Mouse (Mus musculus): ENCODE results near the gene Cdc42se1.

The Cdc42se1 gene

DNA sequence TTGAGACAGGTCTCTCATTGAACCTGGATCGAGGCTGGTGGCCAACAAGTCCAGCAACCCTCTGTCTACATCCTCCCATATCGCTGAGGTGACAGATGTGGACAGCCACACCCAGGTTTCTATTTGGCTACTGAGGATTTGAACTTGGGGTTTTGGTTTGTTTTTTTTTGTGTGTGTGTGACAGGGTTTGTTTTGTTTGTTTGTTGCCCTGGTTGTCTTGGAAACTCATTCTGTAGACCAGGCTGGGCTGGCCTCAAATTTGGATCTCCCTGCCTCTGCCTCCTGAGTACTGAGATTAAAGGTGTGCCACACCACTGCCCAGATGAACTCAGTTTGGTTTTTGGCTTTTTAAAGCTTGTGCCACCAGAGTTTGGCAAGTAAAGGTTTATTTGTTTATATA lies 5.5 kb upstream of the Cdc42se1 start:
- no peak for DNase-seq (ENCODE audit: low read depth, low spot score)

DNA sequence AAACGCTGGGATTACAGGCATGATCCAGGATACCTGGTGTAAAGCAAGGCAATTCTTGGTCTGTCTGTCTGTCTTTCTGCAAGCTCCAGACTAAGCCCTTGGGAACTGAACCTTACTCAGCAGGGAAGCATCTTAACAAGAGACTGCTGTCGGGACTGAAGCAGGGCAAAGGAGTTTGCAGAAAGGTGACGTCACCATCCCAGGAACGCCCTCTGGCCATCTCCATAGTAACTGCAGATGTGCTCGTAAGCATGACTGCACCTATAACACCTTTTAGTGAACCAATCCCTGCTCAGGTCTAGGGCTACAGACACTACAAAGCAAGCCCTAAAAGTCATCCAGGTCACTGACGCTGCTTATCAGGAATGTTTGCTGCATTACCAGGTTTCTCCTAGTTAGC lies 4.2 kb upstream of the Cdc42se1 start:
- no peak for DNase-seq (ENCODE audit: low read depth, low spot score)

DNA sequence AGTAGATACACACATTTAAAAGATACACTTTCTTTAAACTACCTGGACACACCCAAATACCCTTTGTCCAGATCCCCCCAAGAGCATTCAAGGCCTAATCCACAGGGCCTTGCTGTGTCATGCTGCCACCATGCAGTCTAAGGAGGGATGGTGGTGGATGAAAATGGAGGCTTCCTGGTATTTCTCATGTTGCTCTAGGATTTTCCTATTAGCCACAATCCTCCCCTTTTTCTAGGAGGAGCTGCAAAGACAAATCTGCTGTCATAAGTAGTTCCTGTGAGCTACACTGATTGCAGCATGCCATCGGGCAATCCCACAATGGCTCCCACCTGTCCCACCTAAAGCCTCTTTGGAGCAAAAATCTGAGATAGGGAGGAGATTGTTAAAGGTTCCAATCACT lies 1.3 kb upstream of the Cdc42se1 start:
- no peak for DNase-seq (ENCODE audit: low read depth, low spot score)

DNA sequence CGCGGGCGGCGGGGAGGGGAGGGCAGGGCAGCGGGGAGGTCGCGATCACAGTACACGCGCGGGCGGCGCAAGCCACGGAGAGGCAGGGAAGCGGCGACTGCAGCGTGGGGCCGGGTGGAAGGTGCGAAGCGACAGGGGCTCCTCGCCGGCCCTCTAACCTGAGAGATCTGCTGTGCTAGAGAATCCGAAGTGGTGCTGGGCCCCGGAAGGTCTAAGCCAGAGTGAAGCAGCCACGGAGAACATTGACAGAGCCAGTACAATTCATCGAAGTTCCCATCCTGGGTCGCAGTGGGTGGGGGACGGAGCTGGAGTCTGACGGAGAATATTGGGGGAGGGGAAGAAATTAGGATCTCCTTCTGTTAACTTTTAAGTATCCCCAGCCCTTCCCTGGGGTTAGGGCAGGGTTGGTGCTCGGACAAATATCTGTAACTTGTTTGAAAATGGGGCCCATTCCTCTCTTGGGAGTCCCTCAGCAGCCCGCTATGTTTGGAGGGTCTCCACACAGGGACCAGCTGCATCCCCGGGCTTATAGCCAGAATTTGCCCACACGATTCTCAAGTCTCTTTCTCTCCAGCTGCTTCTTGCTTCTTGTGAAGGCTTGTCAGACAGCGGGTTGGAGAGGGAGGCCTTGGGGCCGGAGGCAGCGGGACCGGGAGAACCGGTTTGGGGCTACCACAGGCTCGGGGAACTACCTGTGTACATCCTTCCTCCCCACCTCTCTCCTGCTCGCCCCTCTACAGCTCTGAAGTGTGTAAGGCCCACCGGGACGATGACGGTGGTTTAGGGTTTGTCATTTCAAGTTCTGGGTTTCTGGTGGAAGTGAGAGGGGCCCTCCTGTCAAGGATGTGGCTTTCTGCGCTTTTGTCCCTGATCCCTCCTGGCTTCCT lies 605 bp downstream of the Cdc42se1 start:
- no peak for DNase-seq (ENCODE audit: low read depth, low spot score)

DNA sequence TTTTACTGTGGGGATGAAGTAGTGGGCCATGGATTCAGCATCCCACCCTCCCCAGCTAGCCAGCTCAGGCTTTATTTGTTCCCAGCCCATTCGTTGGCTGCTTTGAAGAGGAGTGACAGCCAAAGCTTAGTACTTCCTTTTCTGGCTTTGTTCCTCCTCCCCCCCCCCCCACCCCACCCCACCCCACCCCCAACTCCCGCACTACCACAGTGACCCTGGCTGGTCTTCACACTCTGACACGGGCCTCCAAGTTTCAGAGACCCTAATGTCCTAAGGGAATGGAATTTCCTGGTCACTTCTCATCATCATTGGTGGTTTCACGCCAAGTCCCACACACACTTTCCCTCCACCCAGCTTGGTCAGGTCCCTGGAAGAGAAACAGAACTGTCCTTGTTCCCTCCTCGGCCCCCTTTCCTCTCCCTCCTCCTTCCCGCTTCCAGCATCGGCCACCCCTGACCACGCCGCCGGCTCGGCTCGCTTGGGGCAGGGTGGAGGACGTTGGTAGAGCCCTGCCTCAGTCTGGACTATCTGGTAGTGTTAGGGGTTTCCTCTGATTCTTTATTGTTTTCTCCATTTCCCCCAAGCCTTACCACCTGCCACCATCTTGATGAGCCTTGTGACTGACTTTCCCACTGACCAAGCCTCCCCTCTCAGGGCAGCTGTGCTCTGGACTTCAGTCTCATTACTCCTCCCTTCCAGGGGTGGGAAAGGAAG lies 1.4 kb downstream of the Cdc42se1 start:
- no peak for DNase-seq (ENCODE audit: low read depth, low spot score)

DNA sequence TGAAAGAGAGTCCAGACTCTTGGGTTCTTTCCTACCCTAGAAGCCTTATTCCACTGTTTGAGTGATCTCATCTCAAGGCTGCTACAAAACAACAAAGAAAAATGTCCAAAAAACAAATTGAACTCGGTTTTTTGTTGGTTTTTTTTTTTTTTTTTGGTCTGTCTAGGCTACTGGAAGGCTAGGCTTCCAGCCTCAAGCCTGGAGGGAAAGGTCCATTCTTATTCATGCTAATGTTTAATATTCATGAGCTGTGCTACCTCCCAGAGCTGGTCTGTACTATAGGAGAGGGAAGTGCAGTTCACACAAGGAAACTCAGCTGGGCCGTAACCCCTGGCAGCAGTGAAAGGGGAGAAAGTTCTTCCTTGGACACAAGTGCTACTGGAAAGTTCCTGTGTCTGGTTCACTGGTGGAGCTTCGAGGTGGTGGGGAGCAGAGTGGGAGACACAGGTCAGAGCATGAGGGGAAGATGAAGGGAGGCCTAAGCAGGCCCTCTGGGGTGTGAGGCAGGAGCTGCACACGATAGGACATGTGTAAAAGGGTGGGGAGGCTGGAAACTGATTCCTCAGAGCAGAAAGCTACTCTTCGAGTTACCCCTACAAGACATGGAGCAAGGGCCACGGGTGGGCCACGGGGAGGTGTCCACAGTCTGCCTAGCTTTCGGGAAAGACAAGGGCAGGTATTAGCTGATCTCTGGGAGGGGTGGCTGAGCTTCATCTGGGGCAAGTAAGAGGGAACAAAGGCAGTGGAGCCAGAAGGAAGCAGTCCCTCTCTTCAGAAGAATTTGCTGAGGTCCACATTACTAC lies 2.2 kb downstream of the Cdc42se1 start:
- DNase-seq (ENCODE audit: low read depth, low spot score), result no peak

DNA sequence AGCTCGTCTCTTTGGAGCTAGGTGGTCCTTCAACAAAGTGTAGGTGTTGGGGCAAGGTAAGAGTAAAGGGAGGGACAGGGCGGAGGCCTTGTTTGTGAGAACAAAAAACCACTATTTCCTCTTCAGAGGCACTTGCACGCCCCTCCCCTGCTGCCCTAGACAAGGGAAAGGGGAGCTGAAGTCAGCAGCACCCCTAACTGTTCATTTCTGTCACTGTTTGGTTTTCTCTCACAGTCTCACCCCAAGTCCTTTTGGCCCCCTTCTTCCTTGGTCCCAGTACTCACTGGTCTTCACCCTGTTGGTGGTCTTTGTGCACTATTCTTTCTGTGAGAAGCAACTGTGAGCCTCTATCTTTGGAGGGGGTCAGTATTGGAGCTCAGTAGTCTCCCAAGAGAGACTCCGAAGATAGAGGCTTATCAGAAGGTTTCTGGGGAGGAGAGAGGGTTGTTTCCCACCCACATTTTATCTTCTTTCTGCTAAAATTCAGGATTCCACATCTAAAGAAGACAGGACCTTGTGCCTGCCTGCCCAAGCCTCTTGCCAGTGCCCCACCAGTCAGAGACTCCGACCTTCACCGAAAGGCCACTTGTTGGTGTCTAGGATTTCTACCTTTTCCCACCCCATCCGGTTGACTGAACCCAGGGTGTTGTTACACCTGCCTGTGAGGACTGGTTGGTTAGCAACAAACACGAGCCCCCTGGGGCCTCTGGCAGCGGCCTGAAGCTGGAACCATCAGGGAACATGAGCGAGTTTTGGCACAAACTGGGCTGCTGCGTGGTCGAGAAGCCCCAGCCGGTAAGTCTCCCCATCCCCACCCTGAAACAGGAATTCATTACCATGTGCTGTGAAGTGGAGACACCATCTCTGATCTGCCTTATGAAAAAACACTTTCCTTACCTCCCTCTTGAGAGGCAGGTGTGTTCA lies 3.0 kb downstream of the Cdc42se1 start, which contains the start of gene Mllt11:
Mllt11 (minus strand) TSS at position 874 of the 924 bp plus-strand sequence.
- DNase-seq (ENCODE audit: low read depth, low spot score), result no peak

DNA sequence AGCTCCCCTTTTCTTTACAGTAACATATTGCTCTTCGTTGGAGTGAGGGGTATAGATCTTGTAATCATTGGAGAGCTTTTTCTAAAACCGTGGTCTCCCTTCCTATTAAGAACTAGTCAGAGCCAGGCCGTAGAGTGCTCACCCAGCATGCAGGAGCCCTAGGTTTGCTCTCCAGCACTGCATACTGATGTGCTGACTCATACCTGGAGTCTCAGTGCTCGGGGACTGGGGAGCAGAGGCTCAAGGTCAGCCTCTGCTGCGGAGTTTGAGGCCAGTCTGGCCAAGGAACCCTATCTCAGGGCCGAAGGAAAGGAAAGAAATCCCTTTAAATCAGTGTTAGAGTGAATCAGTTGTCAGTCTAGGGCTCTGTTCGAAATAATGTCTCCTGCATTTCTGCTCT lies 4.2 kb downstream of the Cdc42se1 start:
- no peak for DNase-seq (ENCODE audit: low read depth, low spot score)

DNA sequence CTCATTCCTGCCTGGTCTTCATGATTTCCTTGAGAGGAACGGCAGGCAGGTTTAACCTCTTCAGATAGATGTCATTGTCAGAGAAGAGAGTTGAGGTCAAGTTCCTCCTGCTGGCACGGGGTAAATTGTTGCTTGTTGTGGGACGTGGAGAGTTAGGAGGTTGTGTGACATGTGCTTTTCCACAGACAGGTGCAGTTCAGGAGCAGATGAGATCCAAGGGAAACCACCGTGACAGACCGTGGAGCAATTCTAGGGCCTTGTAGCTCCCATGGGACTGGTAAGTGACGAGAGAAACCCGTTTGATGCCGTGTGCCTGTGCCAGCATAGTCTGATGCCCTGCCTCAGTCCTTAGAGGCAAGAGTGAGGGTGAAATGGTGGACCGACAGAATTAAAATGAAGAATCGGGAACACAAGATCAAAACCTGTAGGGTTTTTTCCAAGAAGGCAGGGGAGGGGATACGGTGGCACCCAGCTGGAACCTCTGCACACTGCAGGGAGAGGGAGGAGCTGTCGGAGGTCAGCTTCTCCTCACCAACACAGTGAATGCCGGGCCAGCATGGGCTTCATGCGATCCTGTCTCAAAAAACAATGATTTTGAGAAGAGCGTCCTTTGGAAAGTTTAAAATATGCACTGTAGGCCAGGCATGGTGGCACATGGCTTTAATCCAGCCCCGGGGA lies 4.9 kb downstream of the Cdc42se1 start:
- no peak for DNase-seq (ENCODE audit: low read depth, low spot score)

DNA sequence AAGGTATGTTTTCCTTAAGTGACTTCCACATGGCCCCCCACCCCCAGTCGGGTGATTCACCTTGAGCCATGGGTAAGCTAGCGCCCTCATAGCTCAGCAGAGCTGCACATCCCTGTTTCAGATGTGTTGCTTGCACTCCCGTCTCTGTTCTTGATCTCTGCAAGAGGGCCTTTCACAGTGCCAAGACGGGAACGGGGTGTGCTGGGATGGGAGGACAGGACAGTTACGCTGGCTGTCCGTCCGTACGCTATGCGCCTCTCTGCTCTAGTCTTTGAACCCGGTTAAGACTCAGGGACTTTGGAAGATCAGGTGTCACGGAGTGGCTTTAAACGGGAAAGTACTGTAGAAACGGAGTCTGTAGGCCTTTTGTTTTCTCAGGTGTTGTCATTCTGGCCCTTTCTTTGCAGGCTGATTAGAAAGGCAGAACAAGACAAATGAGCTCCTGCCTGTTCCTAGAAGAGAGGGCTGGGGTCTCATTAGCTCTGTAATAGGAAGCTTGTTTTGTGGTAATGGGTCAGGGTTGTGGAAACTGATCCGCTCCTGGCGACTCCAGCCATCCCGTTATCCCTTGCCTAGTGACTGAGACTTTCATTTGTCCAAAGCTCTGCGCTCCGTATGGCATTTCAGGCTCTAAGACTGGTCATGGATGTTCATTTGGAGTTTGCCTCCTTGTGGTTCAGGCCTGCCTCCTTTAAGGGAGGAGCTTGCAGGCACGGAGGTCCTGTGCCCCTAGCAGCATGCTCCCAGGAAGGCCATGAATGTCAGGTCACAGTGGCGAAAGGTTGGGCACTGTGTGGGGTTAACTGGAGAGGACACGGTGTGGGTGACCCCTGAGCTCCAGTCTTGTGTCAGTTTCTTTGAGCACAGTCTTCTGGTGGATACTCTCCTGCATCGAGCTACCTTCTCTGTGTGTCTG lies 7.1 kb downstream of the Cdc42se1 start:
- no peak for DNase-seq (ENCODE audit: low read depth, low spot score)

DNA sequence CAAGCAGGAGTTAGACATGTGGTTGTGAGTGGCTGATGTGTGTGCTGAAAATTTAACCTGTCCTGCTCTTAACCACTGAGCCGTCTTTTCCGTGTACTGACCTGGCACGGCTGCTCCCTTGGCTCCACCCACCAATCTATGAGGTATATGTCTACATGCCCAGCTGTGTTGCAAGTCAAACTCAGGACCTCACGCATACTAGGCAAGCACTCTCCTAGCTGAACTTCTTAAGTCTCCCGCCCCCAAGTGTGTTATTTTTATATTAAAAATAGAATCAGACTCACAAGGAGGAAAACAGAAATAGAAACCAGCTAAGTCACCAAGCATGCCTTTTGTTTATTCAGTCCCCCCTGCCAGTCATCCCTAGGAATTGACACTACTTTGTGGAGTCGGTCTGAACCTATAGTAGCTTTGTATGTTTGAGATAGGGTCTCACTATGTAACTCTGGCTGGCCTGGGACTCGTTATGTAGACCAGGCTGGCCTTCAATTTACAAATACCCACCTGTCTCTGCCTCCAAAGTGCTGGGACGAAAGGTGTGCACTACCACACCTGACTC lies 9.1 kb downstream of the Cdc42se1 start:
- no peak for DNase-seq (ENCODE audit: low read depth, low spot score)

DNA sequence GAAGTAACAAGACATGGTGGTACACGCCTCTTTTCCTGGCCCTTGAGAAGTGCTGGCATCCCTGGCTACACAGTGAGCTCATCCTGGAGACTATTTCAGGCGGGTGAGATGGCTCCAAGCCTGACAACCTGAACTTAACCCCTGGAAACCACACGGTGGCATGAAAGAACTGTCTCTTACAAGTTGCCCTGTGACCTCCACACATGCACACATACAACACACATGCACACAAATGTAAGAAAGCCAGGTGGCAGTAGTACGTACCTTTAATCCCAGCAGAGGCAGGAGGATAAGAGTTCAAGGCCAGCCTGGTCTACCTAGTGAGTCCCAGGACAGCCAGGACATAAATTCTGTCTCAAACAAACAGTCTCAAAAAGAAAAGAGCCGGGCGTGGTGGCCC lies 10.5 kb downstream of the Cdc42se1 start:
- no peak for DNase-seq (ENCODE audit: low read depth, low spot score)

DNA sequence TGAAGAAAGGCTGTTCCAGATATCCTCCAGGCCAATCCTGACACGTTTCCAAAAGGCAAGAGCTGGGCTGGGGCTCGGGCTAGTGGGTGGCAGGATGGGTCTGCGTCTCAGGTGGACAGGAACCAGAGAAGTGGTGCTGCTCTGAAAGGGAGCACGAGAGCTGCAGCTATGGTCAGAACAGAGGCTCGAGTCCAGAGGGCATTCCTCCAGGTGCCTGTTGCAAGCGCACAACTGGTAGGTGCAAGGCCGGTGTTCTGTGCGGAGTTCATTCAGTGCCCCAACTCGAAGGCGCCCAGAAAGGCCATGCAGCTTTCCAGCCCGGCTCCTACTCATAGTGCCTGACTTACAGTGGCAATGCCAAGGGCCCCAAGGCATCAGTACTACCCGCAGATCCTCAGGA lies 11.4 kb downstream of the Cdc42se1 start:
- DNase-seq (ENCODE audit: low read depth, low spot score), result no peak

DNA sequence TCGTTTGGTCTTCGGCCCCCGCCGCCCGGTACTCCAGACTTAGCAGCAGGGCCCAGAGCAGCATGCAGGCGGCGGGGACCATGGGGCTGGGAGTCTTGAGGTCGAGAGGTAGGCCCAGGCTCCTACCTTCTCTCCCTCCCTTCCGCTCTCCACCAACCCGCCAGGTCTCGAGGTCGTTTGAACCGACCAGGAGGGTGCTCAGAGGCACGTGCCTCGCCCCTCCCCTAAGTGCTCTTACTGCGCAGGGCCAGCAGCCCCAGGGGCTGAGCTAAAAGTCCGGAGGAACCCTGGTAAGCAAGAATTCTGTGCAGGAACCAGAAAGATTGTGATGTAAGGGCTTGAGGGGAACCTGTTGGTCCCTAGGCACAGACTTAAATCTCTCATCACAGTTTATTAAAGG lies 12.4 kb downstream of the Cdc42se1 start:
- DNase-seq (ENCODE audit: low read depth, low spot score), result no peak

DNA sequence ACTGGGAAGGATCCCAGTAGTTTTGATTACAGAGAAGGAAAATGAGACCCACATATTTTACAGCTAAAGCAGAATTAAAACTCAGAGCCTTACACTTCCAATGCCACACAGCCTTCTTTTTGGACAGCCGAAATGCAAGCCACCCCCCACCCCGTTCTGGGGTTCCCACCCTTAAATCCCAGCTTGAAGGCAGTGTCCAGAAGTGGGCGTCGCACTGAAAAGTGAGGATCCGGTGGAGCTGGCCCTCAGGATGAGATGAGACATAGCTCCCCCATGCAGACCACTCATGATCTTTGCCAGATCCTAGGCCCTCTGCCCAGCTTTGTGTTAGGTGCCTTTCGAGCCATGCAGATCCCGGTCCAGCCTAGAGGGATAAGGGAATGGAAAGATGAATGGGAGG lies 13.0 kb downstream of the Cdc42se1 start, which contains the start of gene Gm128:
Gm128 (minus strand) TSS at position 101 of the 400 bp plus-strand sequence.
- DNase-seq (ENCODE audit: low read depth, low spot score), result no peak

DNA sequence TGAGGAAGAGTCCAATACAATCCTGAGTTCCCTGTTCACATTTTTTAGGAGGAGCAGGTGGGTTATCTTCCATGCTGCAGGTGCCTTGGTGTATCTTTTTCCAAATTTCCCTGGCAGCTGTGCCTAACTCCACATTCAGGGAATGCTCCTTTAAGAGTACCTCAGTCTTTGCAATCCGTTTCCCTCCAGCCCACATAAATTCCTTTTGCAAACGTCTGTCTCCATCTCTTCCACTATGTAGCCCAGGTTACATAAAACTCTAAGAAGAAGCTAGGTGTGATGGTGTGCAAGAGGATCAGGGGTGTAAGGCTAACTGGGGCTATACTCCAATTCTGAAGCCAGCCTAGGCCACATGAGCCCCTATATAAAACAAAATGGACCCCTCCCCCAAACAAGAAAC lies 14.6 kb downstream of the Cdc42se1 start:
- DNase-seq (ENCODE audit: low read depth, low spot score), result no peak

DNA sequence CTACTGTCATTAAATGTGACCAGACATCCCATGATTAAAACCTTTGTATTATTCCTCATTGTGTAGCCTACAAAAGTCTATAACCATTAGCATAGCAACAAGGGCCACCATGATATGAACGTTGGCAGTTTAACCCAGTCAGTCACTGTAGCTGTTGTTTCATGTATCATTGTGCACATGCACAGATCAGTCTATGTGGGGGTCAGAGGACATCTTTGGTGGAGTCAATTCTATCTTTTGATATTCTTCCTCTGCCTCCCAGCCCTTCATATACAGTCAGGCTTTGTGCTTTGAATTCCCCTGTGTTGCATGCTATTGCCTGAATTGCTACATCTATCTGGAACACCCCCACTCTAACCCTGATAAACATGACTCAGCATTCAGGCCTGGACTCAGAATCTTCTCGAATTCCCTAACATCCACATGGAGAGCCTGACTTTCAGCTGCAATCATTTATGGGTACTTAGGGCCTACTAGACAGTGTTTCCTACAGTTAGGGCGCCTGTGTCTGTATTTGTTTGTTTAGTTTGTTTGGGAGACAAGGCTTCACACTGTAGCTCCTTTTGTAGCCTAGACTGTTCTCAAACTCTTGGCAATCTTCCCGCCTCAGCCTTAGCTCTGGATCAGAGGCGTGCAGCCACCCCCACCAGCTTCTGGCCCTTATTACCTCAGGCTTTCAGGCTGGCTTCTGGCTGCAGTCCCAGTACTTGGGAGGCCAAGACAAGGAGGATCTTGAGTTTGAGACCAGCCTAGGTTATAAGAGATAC lies 18.1 kb downstream of the Cdc42se1 start:
- DNase-seq (ENCODE audit: low read depth, low spot score), result no peak

DNA sequence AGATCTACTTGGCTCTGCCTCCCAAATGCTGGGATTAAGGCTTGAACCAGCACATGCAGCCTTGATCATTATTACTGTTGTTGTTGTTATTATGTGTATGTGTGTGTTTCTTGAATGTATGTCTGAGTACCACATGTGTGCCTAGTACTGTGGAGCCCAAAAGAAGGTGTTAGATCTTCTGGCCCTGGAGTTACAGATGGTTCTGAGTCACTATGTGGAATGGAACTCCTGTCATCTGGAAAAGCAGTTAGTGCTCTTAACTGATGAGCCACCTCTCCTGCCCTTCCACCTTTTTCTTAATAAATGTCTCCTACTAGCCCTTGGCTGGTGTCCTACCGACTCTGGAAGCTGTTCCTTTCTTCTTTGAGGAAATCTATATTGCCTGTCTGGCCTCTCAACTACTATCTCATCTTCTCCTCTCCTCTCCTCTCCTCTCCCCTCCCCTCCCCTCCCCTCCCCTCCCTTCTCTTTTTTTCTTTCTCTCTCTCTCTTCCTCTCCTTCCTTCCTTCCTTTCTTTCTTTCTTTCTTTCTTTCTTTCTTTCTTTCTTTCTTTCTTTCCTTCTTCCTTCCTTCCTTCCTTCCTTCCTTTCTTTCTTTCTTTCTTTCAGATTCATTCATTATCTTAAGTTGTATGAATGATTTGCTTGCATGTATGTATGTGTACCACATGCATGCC lies 19.3 kb downstream of the Cdc42se1 start:
- DNase-seq (ENCODE audit: low read depth, low spot score), result no peak
